Mouse (Mus musculus): ENCODE measurements around the gene Rufy3. TPM values are rescaled to one million over a fixed set of nuclear protein-coding genes. Genes with fewer than 3 reads are reported as not detected.

The Rufy3 gene
- polyA plus RNA-seq, 1 experiment from 2014 or later = 11.2 TPM

DNA sequence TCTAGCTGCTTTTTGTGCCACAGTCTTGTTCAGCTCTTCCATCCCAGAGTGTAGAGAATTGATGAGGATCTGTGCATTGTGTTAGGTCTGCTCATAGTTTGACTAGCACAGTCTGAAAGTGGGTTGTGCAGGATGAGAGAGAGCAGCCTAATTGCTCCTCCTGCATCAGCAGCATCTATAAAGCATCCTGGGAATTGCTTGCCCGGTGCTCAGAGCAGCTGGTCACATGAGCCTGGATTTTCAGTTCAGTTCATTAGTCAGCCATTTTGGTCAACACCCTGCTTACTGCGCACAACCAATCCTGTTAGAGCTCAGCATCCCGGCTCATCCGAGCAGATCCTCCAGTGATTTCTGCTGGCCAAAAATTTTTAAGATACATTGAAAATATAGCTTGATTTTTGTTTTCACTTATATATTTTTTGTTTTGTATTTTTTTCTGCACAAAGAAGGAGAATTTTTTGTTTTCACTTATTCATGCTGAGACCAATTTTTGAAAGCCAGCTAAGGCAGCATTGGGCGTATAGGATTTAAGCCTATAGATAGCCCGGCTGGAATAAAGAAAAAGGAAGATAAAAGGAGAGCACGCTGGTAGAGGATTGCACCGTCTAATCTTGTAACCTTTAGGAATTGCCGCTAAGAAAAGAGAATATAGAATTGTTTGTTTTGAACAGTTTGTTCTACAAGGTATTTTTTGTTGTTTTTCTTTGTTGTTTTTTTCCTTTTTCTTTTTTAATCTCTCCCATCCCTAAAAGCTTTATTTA is 18.6 kb downstream of the Rufy3 start:
- Histone ChIP-seq H3K9me3 (no peaks in the 10 kb centered on the region), H3K27me3 (no peaks in the 10 kb centered on the region), H3K4me3 (no peak overlapping the region), H3K4me2 (no peak overlapping the region), H3K36me3 (no peaks in the 10 kb centered on the region), H3K9ac (no peak overlapping the region), H3K27ac (no peak overlapping the region), H3K4me1 (peaks cover 28% of the 10 kb centered on the region)
- WGBS = 72% methylated on average over 9 of the region's 9 CpGs
- no peak for ATAC-seq (ENCODE audit: borderline replicate concordance, extremely low read depth, low FRiP score, low TSS enrichment)

- 46% methylated on average over 9 of the region's 9 CpGs for WGBS
- no peak overlapping the region for H3K4me3 ChIP-seq
- H3K4me2 ChIP-seq = no peak overlapping the region
- H3K9ac ChIP-seq = no peak overlapping the region
- no peaks in the 10 kb centered on the region for H3K36me3 ChIP-seq
- H3K4me1 ChIP-seq = peaks cover 28% of the 10 kb centered on the region
- 0 out of 2 replicates have a peak overlapping the region, but pooled peaks have one; percentile 12 for H3K27ac ChIP-seq
- H3K27me3 ChIP-seq = no peaks in the 10 kb centered on the region
- no peaks in the 10 kb centered on the region for H3K9me3 ChIP-seq
- no peak for ATAC-seq (ENCODE audit: borderline replicate concordance, extremely low read depth, low FRiP score, low TSS enrichment)
Observed at GRCm38 (mm10) chr5:88584061-88584460, 19.2 kb downstream of the Rufy3 start.

DNA sequence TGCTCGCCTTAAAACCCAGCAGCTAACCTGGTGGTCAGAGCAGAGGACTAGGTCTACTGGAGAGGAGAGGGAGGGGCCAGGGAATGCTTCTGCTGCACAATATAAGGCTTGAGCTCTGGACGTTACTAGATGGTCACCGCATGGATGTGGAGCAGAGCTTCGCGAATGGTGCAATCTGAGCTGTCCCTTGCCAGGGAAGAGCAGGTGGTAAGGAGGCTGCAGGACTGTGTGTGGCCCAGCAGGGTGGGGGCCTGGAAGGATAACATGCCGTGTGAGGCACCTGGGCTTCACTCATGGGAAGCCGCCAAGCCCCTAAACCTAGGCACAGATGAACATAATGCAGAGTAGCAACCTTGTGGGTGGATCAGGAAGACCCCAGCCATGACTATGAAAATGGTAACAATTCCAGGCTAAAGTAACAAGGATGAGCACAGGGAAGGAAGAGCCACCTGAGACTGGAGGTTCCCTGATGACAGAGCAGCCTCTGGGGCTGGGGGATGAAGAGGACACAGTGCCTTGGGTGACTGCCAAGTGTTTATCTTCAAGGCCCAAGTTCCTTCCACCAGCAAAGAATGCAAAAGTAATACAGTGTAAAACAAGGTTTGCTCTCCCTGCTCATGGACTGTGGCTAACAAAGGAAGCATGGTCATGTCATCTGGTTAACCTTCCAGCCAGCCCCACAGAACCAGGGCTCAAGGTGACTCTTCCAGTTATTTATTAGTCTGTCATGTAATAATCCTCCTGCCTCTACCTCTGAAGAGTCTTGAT is 21.8 kb downstream of the Rufy3 start:
- Histone ChIP-seq H3K36me3 (no peaks in the 10 kb centered on the region), H3K27ac (no peak overlapping the region), H3K4me3 (no peak overlapping the region), H3K4me2 (no peak overlapping the region), H3K4me1 (peaks cover 28% of the 10 kb centered on the region), H3K9ac (no peak overlapping the region), H3K27me3 (no peaks in the 10 kb centered on the region), H3K9me3 (no peaks in the 10 kb centered on the region)
- ATAC-seq (ENCODE audit: borderline replicate concordance, extremely low read depth, low FRiP score, low TSS enrichment) = peak; percentile 11; the same call in 1 of the 2 replicates
- 68% methylated on average over 7 of the region's 7 CpGs for WGBS

- H3K9ac ChIP-seq = no peak overlapping the region
- no peaks in the 10 kb centered on the region for H3K9me3 ChIP-seq
- peaks cover 28% of the 10 kb centered on the region for H3K4me1 ChIP-seq
- H3K4me3 ChIP-seq = no peak overlapping the region
- no peak overlapping the region for H3K27ac ChIP-seq
- H3K27me3 ChIP-seq = no peaks in the 10 kb centered on the region
- whole genome bisulfite sequencing = 37% methylated on average over 13 of the region's 13 CpGs
- peak; percentile 63 for ATAC-seq (ENCODE audit: borderline replicate concordance, extremely low read depth, low FRiP score, low TSS enrichment)
- no peaks in the 10 kb centered on the region for H3K36me3 ChIP-seq
- H3K4me2 ChIP-seq = no peak overlapping the region
Observed at GRCm38 (mm10) chr5:88587211-88587934, 22.5 kb downstream of the Rufy3 start.

DNA sequence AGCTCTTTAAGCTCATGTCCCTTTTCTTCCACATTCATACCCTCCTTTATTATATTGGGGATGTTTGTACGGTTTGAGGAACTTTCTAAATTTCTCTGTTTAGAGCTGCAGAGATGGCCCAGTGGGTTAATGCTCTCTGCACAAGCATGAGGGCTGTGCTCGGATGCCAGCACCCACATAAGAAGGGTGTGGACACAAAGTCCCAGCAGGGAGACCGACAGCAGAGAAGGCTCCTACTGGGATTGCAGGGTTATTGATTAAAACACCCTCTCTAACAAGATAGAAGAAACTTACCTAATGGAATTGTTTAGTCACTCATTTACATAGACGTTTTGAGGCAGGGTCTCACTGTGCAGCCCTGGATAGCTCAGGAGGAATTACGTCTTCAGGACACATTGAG is 23.6 kb downstream of the Rufy3 start:
- no peaks in the 10 kb centered on the region for H3K36me3 ChIP-seq
- H3K4me1 ChIP-seq = peaks cover 28% of the 10 kb centered on the region
- H3K4me2 ChIP-seq = no peak overlapping the region
- H3K27me3 ChIP-seq = no peaks in the 10 kb centered on the region
- no peak overlapping the region for H3K27ac ChIP-seq
- WGBS = 71% methylated on average over 5 of the region's 5 CpGs
- no peak overlapping the region for H3K9ac ChIP-seq
- H3K4me3 ChIP-seq = no peak overlapping the region
- no peaks in the 10 kb centered on the region for H3K9me3 ChIP-seq
- no peak for ATAC-seq (ENCODE audit: borderline replicate concordance, extremely low read depth, low FRiP score, low TSS enrichment)

DNA sequence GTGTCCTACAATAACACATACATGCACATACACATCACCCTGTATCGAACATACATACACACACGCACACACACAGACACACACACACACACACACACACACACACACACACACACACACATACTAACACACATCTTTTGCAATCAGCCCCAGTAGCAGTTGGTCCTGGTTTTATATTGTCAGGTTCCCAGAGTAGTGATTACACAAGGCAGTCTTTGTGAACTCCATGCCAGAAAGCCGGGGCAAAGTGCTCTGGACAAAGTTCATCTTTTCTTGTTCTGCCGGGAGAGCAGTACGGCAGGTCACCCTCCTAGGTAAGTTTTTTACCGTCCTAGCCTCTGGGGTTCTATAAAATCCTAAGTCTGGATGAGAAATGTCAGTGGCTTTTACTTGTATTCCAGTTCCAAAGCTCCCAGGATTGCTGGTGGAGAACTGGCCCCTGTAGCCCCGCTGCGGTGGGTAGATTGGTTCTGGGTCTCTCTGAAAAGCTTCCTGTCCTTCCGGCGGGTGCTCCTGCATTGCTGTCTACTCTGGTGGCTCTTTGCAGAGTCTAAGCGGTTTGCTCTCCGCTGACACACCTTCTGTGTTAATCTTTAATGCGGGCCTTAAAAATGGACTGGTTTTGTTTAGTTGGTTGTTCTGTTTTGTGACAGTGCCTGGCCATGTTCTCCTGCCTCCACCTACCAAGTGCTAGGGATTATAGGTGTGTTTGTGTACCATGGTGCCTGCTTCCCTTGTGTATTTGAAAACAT is 28.8 kb downstream of the Rufy3 start:
- H3K27me3 ChIP-seq = no peaks in the 10 kb centered on the region
- H3K9me3 ChIP-seq = no peaks in the 10 kb centered on the region
- H3K36me3 ChIP-seq = no peaks in the 10 kb centered on the region
- H3K9ac ChIP-seq = no peak overlapping the region
- 78% methylated on average over 13 of the region's 13 CpGs for WGBS
- no peak overlapping the region for H3K4me3 ChIP-seq
- no peak overlapping the region for H3K27ac ChIP-seq
- no peak overlapping the region for H3K4me2 ChIP-seq
- ATAC-seq (ENCODE audit: borderline replicate concordance, extremely low read depth, low FRiP score, low TSS enrichment) = no peak
- no peaks in the 10 kb centered on the region for H3K4me1 ChIP-seq

- H3K4me2 ChIP-seq = no peak overlapping the region
- H3K4me3 ChIP-seq = no peak overlapping the region
- no peaks in the 10 kb centered on the region for H3K9me3 ChIP-seq
- ATAC-seq (ENCODE audit: borderline replicate concordance, extremely low read depth, low FRiP score, low TSS enrichment) = no peak
- 72% methylated on average over 7 of the region's 7 CpGs for WGBS
- H3K27me3 ChIP-seq = no peaks in the 10 kb centered on the region
- H3K4me1 ChIP-seq = no peaks in the 10 kb centered on the region
- no peak overlapping the region for H3K27ac ChIP-seq
- H3K36me3 ChIP-seq = no peaks in the 10 kb centered on the region
- no peak overlapping the region for H3K9ac ChIP-seq
Observed at GRCm38 (mm10) chr5:88594173-88594569, 29.3 kb downstream of the Rufy3 start.

GRCm38 (mm10) chr5:88595537-88596455 is 31.0 kb downstream of the Rufy3 start:
- Histone ChIP-seq H3K36me3 (no peaks in the 10 kb centered on the region), H3K27me3 (no peaks in the 10 kb centered on the region), H3K27ac (no peak overlapping the region), H3K4me3 (no peak overlapping the region), H3K9me3 (no peaks in the 10 kb centered on the region), H3K4me2 (no peak overlapping the region), H3K4me1 (no peaks in the 10 kb centered on the region), H3K9ac (no peak overlapping the region)
- WGBS = 60% methylated on average over 5 of the region's 5 CpGs
- no peak; the same call in 1 of the 2 replicates for ATAC-seq (ENCODE audit: borderline replicate concordance, extremely low read depth, low FRiP score, low TSS enrichment)

- ATAC-seq (ENCODE audit: borderline replicate concordance, extremely low read depth, low FRiP score, low TSS enrichment) = no peak
- Histone ChIP-seq H3K4me1 (no peaks in the 10 kb centered on the region), H3K9me3 (no peaks in the 10 kb centered on the region), H3K36me3 (no peaks in the 10 kb centered on the region), H3K4me3 (no peak overlapping the region), H3K27me3 (no peaks in the 10 kb centered on the region), H3K4me2 (no peak overlapping the region), H3K9ac (no peak overlapping the region), H3K27ac (no peak overlapping the region)
- WGBS = 74% methylated on average over 6 of the region's 6 CpGs
Observed at GRCm38 (mm10) chr5:88598961-88599360, 34.1 kb downstream of the Rufy3 start.

DNA sequence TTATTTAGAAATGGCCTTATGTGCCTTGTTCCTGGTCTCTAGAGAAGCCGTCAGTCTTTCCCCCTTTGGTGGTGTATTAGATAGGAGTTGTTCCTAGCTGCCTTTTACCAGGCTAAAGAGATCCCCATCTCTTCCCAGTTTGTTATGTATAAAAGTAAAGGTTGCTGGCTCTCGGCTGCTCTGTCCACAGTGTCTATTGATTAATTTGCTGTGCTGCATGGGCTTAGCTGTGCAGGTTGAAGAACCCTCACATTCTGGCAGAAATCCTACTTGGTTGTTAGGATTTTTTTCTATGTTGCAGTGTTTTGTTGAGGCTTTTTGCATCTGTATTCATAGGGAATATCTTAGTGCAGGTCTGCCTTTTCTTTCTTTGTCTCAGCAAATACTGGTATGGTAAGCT is 37.2 kb downstream of the Rufy3 start:
- no peak overlapping the region for H3K27ac ChIP-seq
- H3K36me3 ChIP-seq = no peaks in the 10 kb centered on the region
- no peak overlapping the region for H3K4me2 ChIP-seq
- no peaks in the 10 kb centered on the region for H3K9me3 ChIP-seq
- no peak overlapping the region for H3K4me3 ChIP-seq
- no peak for ATAC-seq (ENCODE audit: borderline replicate concordance, extremely low read depth, low FRiP score, low TSS enrichment)
- no peak overlapping the region for H3K9ac ChIP-seq
- H3K4me1 ChIP-seq = no peaks in the 10 kb centered on the region
- no peaks in the 10 kb centered on the region for H3K27me3 ChIP-seq
- WGBS = 73% methylated on average over 2 of the region's 2 CpGs

DNA sequence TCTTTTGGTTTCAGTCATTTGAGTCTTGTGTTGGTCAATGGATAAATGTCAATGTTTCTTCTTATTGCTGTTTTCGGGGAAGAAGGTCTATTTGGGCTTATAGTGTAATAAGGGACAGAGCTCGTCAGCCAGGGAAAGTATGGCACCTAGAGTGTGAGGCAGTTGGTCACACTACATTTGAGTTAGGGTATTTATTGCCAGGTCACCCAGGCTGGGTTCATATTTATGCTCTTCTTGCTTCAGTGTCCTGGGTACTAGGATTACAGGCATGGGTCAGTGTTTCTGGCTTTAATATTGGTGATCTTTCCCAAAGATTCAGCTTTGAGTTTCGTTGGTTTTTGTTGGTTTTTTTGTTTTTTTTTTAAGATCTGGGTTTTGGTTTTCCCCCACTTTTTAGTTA is 37.9 kb downstream of the Rufy3 start:
- Histone ChIP-seq H3K27me3 (no peaks in the 10 kb centered on the region), H3K36me3 (no peaks in the 10 kb centered on the region), H3K4me1 (no peaks in the 10 kb centered on the region), H3K4me3 (no peak overlapping the region), H3K27ac (no peak overlapping the region), H3K9ac (no peak overlapping the region), H3K9me3 (no peaks in the 10 kb centered on the region), H3K4me2 (no peak overlapping the region)
- 85% methylated on average over 3 of the region's 3 CpGs for WGBS
- no peak for ATAC-seq (ENCODE audit: borderline replicate concordance, extremely low read depth, low FRiP score, low TSS enrichment)
